Mouse (Mus musculus): Measurements from ENCODE around the gene Cry2.

Gene Cry2

DNA sequence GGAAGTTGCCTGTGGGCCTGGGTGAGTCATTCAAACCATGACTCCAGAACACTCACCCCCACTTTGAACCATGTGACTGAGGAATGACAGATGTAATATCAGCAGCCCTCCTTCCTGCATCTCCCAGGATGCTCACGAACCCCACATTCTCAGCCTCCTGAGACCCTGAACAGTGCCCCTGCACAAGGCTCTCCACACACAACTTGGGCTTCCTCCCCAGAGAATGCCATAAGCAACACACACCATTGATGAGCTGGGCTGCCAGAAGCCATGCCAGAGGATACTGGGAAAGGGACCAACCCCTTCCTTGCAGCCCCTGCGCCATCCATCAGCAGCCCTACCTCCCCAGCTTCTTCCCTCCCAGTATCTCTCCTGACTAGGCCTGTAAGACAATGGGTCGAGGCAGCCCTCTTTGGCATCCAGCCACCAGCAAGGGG is 45.7 kb downstream of the Cry2 start:
- no peak for DNase-seq (ENCODE audit: low read depth, low spot score)

DNA sequence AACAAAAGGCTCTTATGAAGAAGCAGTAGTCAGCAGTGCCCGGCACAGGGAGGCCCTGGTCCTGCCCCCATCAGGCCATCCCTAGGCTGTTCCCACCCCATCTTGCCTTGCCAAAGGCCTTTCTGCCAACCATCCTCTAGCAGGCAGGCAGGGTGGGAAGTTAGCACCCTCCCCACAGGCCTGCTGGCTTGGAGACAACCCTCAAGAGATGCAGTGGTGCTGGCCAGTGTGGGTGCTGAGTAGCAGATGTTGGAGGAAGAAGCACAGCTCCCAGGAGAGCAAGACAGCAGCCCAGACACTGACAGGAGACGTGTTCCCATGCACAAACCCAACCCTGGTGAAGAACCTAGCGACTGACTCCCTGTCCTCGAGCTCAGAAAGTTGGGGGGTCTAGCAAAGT is 46.2 kb downstream of the Cry2 start:
- no peak for DNase-seq (ENCODE audit: low read depth, low spot score)

DNA sequence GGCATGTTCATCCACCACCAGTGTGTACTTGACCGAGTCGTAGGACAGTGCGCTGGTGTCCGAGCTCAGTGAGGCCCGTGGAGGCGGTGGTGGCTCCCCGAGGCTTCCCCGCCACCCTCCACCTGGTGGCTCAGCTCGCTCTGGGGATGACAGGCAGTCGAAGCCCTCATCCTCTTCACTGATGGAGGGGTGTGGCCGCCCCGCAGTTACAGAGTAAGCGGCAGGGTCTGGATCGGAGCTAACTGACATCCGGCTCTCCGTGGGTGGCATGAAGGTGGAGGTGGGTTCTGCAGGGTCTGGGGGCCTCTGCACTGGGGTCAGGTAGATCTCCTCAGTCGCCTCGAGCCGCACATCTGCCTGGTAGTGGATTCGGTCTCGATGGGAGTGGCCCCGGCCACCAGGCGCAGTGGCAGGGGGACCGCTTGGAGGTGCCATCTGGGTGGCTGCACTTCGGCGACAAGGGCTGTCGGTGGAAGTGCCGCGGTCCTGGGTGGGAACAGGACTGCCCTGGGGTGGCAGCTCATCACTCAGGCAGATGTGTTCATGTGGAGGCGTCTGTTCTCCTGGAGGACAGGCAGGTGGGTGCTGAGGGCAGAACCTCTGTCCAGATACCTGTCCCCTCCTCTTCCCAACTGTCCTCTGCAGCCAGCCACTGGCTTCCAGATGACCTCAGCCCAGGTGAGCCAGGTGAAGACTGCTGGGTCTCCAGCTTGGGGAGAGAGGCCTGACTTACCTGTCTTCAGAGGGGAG is 46.8 kb downstream of the Cry2 start:
- no peak for DNase-seq (ENCODE audit: low read depth, low spot score)

DNA sequence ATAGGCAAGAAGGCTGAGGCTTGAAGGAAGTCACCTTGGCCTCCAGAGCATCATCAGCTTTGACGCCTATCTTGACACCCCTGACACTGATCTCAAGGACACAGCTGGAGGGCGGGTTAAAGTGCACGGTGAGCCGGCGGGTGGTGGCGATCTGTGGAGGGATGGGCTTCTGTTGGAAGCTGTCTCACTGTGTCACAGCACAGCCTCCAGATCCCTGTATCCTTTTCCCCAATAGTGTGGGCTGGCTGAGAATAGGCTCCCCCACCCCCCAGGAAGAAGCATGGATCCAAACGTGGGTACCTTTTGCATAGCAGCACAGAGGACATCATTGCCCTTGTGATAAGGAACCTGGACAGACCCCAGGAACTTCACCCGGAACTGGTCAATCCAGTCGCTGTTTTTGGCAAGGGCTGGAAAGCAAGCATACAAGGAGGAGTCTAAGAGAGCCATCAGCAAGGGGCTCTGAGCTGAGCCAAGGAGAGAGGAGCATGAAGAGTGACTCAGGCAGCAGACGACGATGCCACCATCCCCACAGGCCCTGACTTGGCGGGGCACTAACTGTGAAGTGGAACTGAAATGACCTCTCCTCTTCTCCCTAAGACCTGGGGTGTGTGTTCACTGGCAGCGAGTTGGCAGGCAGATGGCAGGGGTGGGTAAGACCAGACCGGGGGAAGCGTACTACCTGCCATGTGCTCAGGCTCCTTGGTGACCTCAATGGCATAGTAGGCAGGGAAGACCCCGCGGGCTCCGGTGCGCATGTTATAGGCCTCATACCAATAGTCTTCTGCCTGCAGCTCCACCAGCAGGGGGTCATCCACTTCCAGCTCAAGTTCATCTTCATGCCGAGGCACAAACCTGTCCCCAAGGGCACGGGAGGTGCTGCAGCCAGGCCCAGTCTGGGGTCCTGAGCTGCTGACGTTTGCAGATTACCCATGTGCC is 48.5 kb downstream of the Cry2 start:
- no peak for DNase-seq (ENCODE audit: low read depth, low spot score)

DNA sequence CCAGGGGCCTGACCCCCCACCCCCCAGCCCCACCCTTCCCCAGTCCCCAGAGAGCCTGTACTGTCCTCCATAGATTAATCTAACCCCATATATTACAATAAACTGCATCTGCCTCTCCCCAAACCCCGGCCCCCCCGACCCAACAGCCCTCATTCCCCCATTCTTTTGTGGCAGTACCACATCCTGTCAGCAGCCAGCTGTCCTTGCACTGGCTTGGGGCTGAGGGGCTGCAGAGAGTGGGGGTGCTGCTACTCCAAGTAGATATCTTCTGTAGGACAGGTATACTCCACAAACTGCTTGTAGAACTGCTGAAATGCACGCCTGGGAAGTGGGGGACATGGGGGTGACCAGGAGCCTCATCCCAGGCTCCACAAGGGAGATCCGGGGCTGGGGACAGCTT is 49.7 kb downstream of the Cry2 start:
- no peak for DNase-seq (ENCODE audit: low read depth, low spot score)

DNA sequence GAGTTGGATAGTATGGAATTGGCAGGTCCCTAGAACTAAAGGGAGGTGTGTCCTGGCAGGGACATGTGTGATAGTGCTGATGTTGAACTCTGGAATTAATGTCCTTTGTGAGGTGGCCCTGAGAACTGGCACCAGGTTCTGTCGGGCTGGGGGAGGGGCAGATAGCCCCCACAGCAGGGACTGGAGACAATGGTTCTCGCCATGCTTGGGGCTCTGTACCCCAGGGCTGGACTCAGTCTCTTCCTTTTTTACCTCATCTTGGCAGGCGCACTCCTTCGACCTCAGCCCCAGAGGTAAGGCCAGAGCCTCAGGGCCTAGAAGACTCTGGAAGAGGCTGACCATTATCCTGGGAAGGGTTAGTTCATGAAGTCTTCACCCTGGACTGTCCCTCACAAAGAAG is 51.1 kb downstream of the Cry2 start:
- DNase-seq (ENCODE audit: low read depth, low spot score) = no peak

DNA sequence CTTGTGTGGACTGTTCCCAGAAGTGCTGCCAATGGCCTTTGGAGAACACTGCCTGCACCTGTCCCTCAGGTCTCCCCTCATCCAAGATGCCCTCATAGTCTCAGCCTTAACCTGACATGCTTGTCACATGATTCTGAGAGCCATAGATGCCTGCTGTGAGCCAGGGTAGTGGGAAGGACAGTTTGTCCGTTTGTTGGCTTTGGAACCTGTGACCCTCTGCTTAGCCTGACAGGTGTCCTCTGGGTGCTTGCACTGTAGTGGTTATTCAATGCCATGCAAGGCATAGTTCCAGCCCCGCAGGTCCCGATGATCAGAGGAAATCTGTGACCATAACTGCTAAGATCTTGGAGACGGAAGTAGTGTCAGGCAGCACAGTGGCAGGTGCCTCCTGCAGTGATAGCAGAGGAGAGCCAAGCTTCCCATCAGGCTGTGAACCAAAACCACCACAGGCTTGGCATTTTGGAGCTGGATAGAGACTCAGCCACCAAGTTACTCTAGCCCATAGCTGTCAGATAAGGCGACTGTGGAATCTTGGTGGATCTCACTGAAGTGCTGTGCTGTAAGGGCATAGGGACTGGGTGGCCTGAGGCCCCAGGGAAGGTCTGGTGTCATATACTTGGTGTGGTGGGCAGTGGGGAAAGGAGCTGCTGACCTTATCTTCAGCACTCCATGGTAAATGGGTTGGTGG is 51.8 kb downstream of the Cry2 start, which contains the start of gene 1700029I15Rik:
TSS of gene 1700029I15Rik (plus strand) at position 638 of the 688 bp plus-strand sequence.
- no peak for DNase-seq (ENCODE audit: low read depth, low spot score)

DNA sequence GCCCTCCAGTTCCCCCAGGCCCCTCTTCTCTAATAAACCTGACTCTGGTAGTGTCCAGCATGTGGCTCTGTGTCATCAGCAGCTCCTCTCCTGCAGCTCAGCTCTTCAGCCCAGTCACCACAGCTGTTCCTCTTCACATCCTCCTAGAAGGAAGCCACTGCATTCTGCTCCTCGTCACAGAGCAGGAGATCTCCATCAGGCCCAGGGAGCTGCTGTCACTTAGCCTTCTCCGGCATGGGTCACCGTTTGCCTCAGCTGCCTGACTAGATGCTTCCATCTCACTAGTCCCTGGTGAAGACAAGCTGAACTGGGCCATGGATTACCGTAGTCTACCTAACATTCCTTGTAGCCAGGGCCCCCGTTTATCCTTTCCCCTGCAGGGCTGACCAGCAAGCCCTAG is 52.7 kb downstream of the Cry2 start:
- DNase-seq (ENCODE audit: low read depth, low spot score) = no peak

DNA sequence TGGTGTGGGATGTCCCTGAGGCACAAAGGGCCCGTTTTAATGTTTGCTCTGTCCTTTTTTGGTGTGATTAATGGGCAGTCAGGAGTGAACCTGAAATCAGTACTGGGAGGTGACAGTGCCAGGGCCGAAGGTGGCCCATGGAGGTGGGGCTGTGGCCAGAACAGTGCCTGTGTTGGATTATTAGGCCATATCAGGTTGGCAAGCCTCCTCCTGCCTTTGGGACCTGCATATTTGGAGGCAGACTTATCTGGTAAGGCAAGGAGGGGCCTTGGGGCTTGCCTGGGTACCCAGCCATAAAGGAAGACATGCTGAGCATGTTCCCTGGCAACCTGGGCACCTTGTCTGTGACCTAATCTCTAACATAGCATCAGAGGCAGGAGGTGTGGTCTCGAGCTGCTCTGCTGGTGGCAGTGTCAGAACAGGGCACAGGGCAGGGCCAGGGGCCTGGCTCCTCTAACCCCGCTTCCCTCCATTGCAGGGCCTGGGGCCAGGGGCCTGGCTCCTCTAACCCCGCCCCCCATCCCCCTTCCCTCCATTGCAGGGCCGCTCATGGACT is 53.3 kb downstream of the Cry2 start:
- DNase-seq (ENCODE audit: low read depth, low spot score) = no peak

DNA sequence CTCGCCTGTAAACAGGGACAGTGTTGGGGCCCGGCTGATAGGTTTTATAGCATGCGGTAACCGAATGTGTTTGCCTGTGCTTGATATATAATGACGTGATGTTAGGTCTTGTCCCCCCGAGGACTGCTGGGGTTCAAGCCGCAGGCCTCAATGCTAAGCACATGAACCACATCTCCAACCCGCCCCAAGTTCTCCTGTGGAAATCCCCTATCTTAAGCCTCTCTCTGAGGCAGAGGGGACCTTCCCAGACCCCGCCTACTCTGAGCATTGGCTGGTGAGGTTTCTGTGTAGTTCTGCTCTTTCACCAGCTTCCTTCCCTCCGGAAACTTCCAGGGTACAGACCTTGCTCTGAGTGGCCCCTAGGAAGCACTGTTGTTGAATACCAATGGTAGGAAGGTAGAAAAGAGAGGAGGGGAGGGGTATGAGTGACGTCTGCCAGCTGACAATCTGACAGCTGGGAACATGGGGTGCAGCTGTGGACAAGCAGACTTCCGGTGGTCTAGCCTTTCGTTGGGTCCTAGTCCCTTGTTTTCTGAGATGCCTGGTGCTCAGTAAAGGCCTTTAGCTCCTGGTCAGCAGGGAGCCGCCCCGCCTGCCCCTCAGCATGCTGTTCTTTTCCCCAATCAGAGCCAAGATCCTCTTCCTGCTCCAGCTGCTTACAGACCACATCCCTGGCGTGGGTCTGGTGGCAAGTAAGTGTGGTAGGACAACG is 53.9 kb downstream of the Cry2 start:
- peak; percentile 67 for DNase-seq (ENCODE audit: low read depth, low spot score)

DNA sequence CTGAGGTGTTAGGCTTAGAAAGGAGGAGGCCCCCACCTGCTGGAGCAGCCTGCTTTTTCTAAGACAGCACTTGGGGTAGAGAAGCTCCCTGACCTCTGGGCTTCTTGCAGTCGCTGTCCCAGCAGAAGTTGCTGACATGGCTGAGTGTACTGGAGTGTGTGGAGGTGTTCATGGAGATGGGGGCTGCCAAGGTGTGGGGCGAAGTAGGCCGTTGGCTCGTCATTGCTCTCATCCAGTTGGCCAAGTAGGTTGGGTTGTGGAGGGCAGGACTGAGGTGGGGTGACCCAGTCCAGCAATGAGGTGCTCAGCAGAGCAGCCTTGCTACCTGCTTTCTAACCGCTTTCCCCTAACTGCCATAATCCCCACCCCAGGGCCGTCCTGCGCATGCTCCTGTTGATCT is 56.5 kb downstream of the Cry2 start:
- DNase-seq (ENCODE audit: low read depth, low spot score) = no peak

DNA sequence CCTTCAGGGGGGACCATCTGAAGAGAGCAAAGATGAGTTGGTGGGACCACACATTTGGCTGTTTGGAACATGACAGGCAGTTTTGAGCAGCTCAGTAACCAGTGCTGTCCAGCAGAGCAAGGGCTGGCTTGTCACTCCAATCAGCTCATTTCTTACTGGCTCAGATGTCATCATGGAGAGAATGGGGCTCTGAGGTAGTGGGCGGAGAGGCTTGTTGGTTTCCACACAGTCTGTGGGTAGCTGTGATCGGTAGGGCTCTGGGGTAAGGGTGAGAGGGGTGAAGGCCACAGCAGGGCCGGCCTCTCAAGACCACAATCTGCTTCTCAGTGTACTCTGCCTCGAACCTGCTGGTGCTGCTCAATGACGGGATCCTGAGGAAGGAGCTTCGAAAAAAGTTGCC is 57.5 kb downstream of the Cry2 start:
- DNase-seq (ENCODE audit: low read depth, low spot score) = peak; percentile 39

DNA sequence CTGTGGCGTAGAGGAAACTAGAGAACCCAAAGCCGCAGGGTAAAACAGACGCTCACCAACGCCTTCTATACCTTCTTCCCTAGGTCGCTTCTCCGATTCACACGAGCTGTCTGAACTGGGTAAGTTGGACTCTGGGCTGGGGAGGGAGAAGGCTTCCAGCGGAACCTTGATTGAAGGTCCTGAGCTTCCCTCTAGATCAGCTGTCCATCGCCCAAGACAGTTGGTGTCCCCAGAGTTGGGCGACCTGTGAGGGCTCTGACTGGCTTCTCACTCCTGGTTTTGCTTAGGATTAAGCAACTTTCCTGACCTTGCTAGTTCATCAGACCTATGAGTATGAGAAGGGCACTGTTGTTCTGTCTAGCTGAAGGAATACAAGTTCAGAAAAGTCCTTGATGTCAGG is 58.1 kb downstream of the Cry2 start:
- DNase-seq (ENCODE audit: low read depth, low spot score) = no peak

DNA sequence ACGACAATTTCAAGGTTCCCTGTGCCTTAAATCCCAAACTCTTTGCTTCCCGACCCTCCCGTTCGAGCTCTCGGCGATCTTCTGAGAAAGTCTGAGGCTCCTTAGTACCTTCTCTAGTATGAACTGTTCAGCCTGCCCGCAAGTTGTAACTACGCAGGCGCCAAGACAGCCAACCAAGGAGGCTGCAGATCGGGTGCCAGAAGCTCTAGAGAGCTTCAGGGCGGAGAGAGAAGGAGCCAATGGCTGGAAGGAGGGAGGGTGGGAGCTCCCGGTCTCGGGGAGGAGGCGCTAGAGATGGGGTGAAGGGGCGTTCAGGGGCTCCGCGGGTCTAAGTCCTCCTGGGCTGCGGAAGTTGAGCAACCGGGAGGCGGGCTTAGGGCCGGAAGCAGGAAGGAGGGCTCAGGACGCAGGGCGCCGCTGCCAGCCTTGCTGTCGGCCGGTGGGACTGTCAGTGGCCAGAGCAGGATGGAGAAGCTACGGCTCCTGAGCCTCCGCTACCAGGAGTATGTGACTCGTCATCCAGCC is 58.7 kb downstream of the Cry2 start:
- peak; percentile 98 for DNase-seq (ENCODE audit: low read depth, low spot score)

DNA sequence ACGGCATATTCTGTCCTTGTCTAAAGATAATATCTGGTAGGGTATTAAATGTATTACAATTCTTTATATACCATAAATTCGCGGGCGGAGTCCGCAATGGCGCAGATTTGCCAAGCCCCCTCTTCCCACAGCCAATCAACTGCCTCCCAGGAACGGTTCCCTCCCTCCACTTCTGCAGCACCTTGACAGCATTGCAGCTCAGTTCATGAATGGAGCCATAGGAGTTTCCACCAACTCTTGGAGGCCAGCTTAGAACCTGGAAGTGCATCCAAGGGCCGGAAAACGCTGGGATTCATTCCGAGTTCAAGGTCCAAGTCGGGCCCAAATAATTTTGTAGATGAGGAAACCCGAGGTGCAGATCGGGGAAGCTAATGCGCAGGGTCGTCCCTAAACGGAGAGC is 59.3 kb downstream of the Cry2 start, which contains the start of the genes Pex16 and Large2:
TSS of gene Pex16 (plus strand) at position 163 of the 400 bp plus-strand sequence.
TSS of gene Large2 (minus strand) at position 356 of the 400 bp plus-strand sequence.
- peak; percentile 71 for DNase-seq (ENCODE audit: low read depth, low spot score)

DNA sequence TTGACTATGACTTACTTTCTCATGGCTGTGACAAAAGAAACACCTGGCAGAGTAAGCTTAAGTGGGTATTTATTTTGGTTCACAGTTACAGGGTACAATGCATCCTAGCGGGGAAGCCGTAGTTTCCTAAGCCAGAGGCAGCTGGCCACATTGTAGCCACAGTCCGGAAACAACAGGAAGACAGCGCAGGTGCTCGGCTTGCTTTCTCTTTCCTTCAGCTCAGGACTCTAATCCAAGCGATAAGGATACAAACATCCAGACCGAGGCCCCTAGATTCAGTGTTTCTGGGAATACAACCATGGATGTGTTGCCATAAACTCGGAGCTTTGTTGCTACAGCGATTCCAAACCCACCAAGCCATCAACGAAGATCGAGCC is 60.4 kb downstream of the Cry2 start:
- DNase-seq (ENCODE audit: low read depth, low spot score) = no peak

DNA sequence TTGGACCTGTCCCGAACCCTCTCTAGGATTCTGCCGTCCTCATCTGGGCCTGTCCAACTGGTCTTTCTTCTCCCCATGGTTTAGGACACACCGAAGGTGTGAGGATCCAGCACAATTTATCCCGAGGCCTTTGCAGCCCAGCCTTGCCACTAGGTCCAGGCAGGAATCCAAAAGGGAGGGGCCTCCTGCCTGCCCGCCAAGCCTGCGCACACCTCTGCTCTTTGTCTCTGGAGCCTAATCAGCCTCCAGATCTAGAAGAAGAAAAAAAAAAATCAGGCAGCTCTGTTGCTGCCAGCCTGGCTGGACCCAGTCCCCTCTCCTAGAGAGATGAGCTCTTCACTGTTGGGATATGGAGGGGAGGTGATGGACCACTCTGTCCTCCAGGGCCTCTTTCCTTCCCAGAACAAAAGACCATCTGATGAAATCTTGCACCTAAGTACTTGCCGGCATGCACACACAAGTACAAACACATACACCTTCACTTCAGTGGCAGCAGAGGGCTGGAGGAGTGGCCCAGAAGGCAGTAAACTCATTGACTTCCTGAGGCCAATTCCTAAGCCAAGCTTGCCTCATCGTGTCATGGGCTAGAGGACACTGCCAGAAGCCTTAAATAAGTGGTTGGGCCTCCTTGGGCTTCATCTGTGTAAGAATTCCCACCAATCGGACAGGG is 60.9 kb downstream of the Cry2 start:
- DNase-seq (ENCODE audit: low read depth, low spot score) = no peak

DNA sequence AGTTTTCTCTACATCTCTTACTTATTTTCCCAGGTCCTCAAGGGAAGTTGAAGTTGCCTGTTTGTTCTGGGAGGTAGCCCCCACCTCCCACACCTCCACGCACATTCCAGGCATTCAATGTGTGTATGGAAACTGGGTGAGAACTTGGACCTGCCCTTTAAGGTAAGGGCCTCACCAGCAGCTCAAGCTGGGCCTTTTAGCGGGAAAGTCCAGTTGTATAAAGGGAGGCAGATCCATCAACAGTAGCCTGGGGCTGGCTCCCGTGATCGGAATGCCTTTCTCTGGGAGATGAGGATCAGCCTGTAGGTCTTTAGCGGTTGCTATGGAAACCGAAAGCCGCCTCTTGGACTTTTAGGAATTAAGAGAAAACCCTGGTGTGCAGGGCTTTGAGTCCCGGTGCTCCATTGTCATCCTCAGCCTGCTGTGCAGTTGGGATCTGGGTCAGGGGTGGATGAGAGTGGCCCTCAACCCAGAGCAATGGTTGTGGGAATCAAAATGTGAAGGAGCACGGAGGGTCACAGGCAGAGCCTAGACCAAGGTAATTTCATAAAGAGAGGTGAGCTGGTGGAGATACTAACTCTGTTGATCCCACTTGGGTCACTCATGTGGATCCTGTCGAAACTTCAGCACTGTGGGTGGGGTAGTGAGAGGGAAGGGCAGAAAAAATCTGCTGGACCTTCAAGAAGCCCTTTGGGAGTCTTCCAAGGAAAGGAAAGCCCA is 61.7 kb downstream of the Cry2 start:
- no peak for DNase-seq (ENCODE audit: low read depth, low spot score)

All from CD4-positive helper T cell, adult 2 months (primary cell).